Mouse (Mus musculus) CH12F3 (cell line): ENCODE measurements around the gene Ltbp2.

Experiments
- in situ Hi-C: fragments of 300-500 bp; cut with MboI; formaldehyde crosslinking; loops from 2 replicates; pipeline ENCODE4 v1.14.3; 2020; ENCODE audit warnings: low sequenced_read_pairs

Gene Ltbp2

GRCm38 (mm10) chr12:84841158-84842140 is 34.9 kb downstream of the Ltbp2 start:
- in situ Hi-C loops, result no loop called here

GRCm38 (mm10) chr12:84840734-84841133 is 35.6 kb downstream of the Ltbp2 start:
- in situ Hi-C loops, result no loop called here

- in situ Hi-C loops, result no loop called here
Measured at GRCm38 (mm10) chr12:84839965-84840364, 36.4 kb downstream of the Ltbp2 start.

- in situ Hi-C loops, result no loop called here
Measured at GRCm38 (mm10) chr12:84835626-84836025, 40.7 kb downstream of the Ltbp2 start.

GRCm38 (mm10) chr12:84834773-84835172 is 41.6 kb downstream of the Ltbp2 start:
- in situ Hi-C loops, result no loop called here

GRCm38 (mm10) chr12:84831648-84832047 is 44.7 kb downstream of the Ltbp2 start:
- in situ Hi-C loops, result no loop called here

- in situ Hi-C loops, result no loop called here
Measured at GRCm38 (mm10) chr12:84831141-84831540, 45.2 kb downstream of the Ltbp2 start.

GRCm38 (mm10) chr12:84830438-84830837 is 45.9 kb downstream of the Ltbp2 start:
- in situ Hi-C loops, result no loop called here

GRCm38 (mm10) chr12:84829913-84830312 is 46.4 kb downstream of the Ltbp2 start:
- in situ Hi-C loops, result no loop called here

GRCm38 (mm10) chr12:84829109-84829724 is 47.1 kb downstream of the Ltbp2 start:
- in situ Hi-C loops, result no loop called here

GRCm38 (mm10) chr12:84827384-84827933 is 48.9 kb downstream of the Ltbp2 start:
- in situ Hi-C loops, result no loop called here

- in situ Hi-C loops, result no loop called here
Measured at GRCm38 (mm10) chr12:84824203-84824602, 52.1 kb downstream of the Ltbp2 start.

- in situ Hi-C loops, result no loop called here
Measured at GRCm38 (mm10) chr12:84823601-84824000, 52.7 kb downstream of the Ltbp2 start.

GRCm38 (mm10) chr12:84819236-84820168 is 56.8 kb downstream of the Ltbp2 start:
- in situ Hi-C loops, result no loop called here

- in situ Hi-C loops, result no loop called here
Measured at GRCm38 (mm10) chr12:84818496-84818895, 57.8 kb downstream of the Ltbp2 start.

GRCm38 (mm10) chr12:84814663-84815325 is 61.5 kb downstream of the Ltbp2 start:
- in situ Hi-C loops, result no loop called here

- in situ Hi-C loops, result no loop called here
Measured at GRCm38 (mm10) chr12:84813773-84814172, 62.6 kb downstream of the Ltbp2 start.

- in situ Hi-C loops, result no loop called here
Measured at GRCm38 (mm10) chr12:84812004-84812403, 64.3 kb downstream of the Ltbp2 start.

- in situ Hi-C loops, result no loop called here
Measured at GRCm38 (mm10) chr12:84811510-84811909, 64.8 kb downstream of the Ltbp2 start.

- in situ Hi-C loops, result no loop called here
Measured at GRCm38 (mm10) chr12:84810810-84811209, 65.5 kb downstream of the Ltbp2 start.
